Mouse (Mus musculus) layer of hippocampus, adult 9-11 months (tissue): ENCODE data around the gene Fzd5.

Experiments
- DNase-seq: peaks from one replicate; pipeline ENCODE4 v3.0.0; 2022

Gene Fzd5

DNA sequence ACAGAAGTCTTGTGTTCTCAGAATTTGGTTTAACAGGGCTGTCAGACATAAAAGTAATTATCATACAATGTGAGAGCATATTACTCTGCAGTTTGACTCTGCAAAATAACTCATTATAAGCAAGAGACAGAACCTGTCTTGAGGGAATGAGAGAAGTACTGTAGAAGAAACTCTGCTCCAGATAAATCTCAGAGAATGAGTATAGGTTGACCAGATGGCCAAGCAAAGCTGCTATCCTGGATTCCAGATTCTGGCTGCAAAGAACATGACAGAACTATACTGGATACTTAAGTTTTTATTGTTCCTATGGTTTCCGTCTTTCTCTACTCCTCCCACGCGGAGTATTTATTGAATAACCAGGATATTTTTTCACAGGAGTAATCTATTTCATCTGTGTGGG, 54.5 kb downstream of the Fzd5 start:
- DNase-seq: no peak

DNA sequence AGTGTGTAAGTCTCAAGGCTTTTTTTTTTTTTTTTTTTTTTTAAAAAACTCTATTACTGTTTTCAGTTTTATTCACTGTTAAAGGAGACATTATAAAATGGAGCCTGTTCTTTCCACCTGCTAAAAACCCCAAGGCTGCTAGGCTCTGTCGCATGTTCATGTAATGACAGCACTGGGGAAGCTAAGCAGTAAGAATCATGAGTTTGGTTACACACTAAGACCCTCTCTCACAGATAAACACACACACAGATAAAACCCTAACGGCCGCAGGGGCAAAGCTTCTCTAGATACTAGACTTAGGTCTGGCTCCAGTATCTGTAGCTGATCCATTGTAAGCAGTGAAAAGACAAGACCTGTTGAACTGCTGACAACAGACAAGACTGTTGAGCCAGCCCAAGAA, 56.1 kb downstream of the Fzd5 start:
- DNase-seq: no peak
